Mouse (Mus musculus): ENCODE data around the gene Stx11.
A peak's percentile ranks its signal among the peaks of the same experiment; 100 is the strongest.

GRCm38 (mm10) chr10:12888373-12888772, 75.7 kb downstream of the Stx11 start:
- no peak for TF ChIP-seq CTCF (IDR thresholded peaks at IDR 0.05)
- peak; percentile 65; the same call in 1 of the 2 replicates for TF ChIP-seq EP300 (IDR thresholded peaks at IDR 0.05)
